11 mouse cellular contexts compared by ENCODE assay signal in genomic region chr15:99334500-99334899, GRCm38 (mm10). TPM values are rescaled to one million over a fixed set of nuclear protein-coding genes. Genes with fewer than 3 reads are reported as not detected.
DNase-seq lines count a peak whose midpoint lies in the region; ATAC-seq and TF ChIP-seq lines count a peak whose summit lies in the region.
"Had no signal": no experiment of that assay in that cellular context is flagged by ENCODE, and none has a peak within 500 bp of the region (broad histone marks: within the 10 kb centered on the region; RNA-seq: fewer than 3 reads in every experiment).

No protein-coding gene starts in this region.

- H3K4me3 ChIP-seq in liver, embryonic 11.5 days (ENCODE audit: low read depth, low read length), result no peak overlapping the region
- no peak overlapping the region for H3K4me3 ChIP-seq in liver, embryonic 12.5 days
- no peak overlapping the region for H3K4me3 ChIP-seq in limb, embryonic 13.5 days
- H3K4me3 ChIP-seq: erythroblast, embryonic 14.5 days had no signal

- no peak for TF ChIP-seq CTCF in Patski (IDR thresholded peaks at IDR 0.05)

- intact Hi-C loops in heart, postnatal 14 days (cut with DNase I), result no loop called here

- peak; percentile 94 for DNase-seq in heart, adult 11 months
- DNase-seq in heart, postnatal 14 days, result no peak
- DNase-seq in liver, embryonic 11.5 days (ENCODE audit: low spot score), result no peak
- DNase-seq in Patski (ENCODE audit: low read depth, low spot score), result peak; percentile 86
- DNase-seq in gastrocnemius, adult 18-20 months (ENCODE audit: low spot score), result no peak
- DNase-seq in urinary bladder, postnatal 14 days (ENCODE audit: low spot score), result no peak

- H3K9me3 ChIP-seq in liver, embryonic 11.5 days (ENCODE audit: control insufficient read depth, low read length), result no peaks in the 10 kb centered on the region
- no peaks in the 10 kb centered on the region for H3K9me3 ChIP-seq in liver, embryonic 12.5 days (replicated peaks)
- no peaks in the 10 kb centered on the region for H3K9me3 ChIP-seq in limb, embryonic 13.5 days

- H3K27ac ChIP-seq in liver, embryonic 11.5 days (ENCODE audit: low read depth, low read length), result peak overlapping the region; percentile 94; the same call in 1 of the 2 replicates
- no peak overlapping the region for H3K27ac ChIP-seq in liver, embryonic 12.5 days
- peak overlapping the region; percentile 98 for H3K27ac ChIP-seq in limb, embryonic 13.5 days

- H3K4me1 ChIP-seq in liver, embryonic 11.5 days (replicated peaks; ENCODE audit: control insufficient read depth, insufficient read depth, low read length), result peaks cover 61% of the 10 kb centered on the region
- peaks cover 83% of the 10 kb centered on the region for H3K4me1 ChIP-seq in liver, embryonic 12.5 days
- H3K4me1 ChIP-seq in limb, embryonic 13.5 days, result peaks cover 73% of the 10 kb centered on the region

- ATAC-seq in liver, embryonic 11.5 days (replicated peaks; ENCODE audit: low FRiP score), result no peak
- no peak for ATAC-seq in liver, embryonic 12.5 days
- ATAC-seq in Patski, result no peak
- no peak for ATAC-seq in limb, embryonic 13.5 days (ENCODE audit: low FRiP score, low read depth)

- no peak overlapping the region for H3K9ac ChIP-seq in liver, embryonic 11.5 days (ENCODE audit: low read depth, low read length)
- H3K9ac ChIP-seq in liver, embryonic 12.5 days, result no peak overlapping the region
- peak overlapping the region; percentile 35; the same call in 1 of the 2 replicates for H3K9ac ChIP-seq in limb, embryonic 13.5 days

- no peak overlapping the region for H3K4me2 ChIP-seq in liver, embryonic 11.5 days
- H3K4me2 ChIP-seq in liver, embryonic 12.5 days, result no peak overlapping the region
- H3K4me2 ChIP-seq in limb, embryonic 13.5 days (replicated peaks), result peak overlapping the region; percentile 19; the same call in 1 of the 2 replicates

- in situ Hi-C loops in Patski (cut with MboI; ENCODE audit: low pct_unique_long_range_greater_than_20kb), result loop anchor here (5.0 kb wide), 1 partner anchor 33 kb away; no protein-coding TSS in a partner anchor

- no peaks in the 10 kb centered on the region for H3K27me3 ChIP-seq in liver, embryonic 11.5 days (replicated peaks; ENCODE audit: control insufficient read depth, insufficient read depth, low read length)
- no peaks in the 10 kb centered on the region for H3K27me3 ChIP-seq in liver, embryonic 12.5 days (replicated peaks)
- no peaks in the 10 kb centered on the region for H3K27me3 ChIP-seq in Patski
- no peaks in the 10 kb centered on the region for H3K27me3 ChIP-seq in limb, embryonic 13.5 days

- CTCF ChIA-PET in Patski (lab: Charles Lee), result interaction anchor here (1.3 to 11.5 kb wide), 3 partner anchors 18 to 48 kb away, joined by 4 to 66 read pairs (median 6); partner anchors contain the start of gene Fmnl3

- POLR2A ChIA-PET in Patski (lab: Charles Lee), result interaction anchor here (1.1 to 1.9 kb wide), 3 partner anchors 20 to 37 kb away, joined by 3 to 11 read pairs (median 4); no protein-coding TSS in a partner anchor

- no peaks in the 10 kb centered on the region for H3K36me3 ChIP-seq in liver, embryonic 11.5 days (ENCODE audit: control insufficient read depth, insufficient read depth, low read length)
- no peaks in the 10 kb centered on the region for H3K36me3 ChIP-seq in liver, embryonic 12.5 days
- peaks cover 33% of the 10 kb centered on the region for H3K36me3 ChIP-seq in limb, embryonic 13.5 days

- WGBS in liver, embryonic 11.5 days, result 68% methylated on average over 6 of the region's 6 CpGs
- 58% methylated on average over 6 of the region's 6 CpGs for WGBS in liver, embryonic 12.5 days (ENCODE audit: insufficient replicate concordance)
- 49% methylated on average over 6 of the region's 6 CpGs for WGBS in limb, embryonic 13.5 days

RNA-seq across cellular contexts. Expression of gene Fmnl3, which starts 35.8 kb away (rescaled TPM):
- total RNA-seq in heart, postnatal 14 days (2021), result 10 to 100 TPM; 29.4 to 29.7 TPM
- polyA plus RNA-seq in liver, embryonic 11.5 days (2014; fragmentation: Nextera tagmentation; extraction: Ambion mirVana), result 12.8 and 13.3 TPM in 2 replicates
- polyA plus RNA-seq in liver, embryonic 12.5 days (2016; fragmentation: Nextera tagmentation; extraction: Ambion mirVana), result 7.4 and 8.6 TPM in 2 replicates
- polyA plus RNA-seq in Patski (2021), result 99.2 TPM
- polyA plus RNA-seq in limb, embryonic 13.5 days (2015; fragmentation: Nextera tagmentation; extraction: Ambion mirVana), result 29.5 and 30.9 TPM in 2 replicates
- total RNA-seq in gastrocnemius, adult 18-20 months (2021), result 1 to 10 TPM; 4.2 to 7.7 TPM

RNA-seq across cellular contexts. Expression of gene Fam186b, which starts 38.8 kb away (rescaled TPM):
- not detected for total RNA-seq in heart, postnatal 14 days (2021)
- 0.08 and 0.09 TPM in 2 replicates for polyA plus RNA-seq in liver, embryonic 11.5 days (2014; fragmentation: Nextera tagmentation; extraction: Ambion mirVana)
- polyA plus RNA-seq in liver, embryonic 12.5 days (2016; fragmentation: Nextera tagmentation; extraction: Ambion mirVana), result 0.06 TPM in 2 replicates
- polyA plus RNA-seq in Patski (2021), result 0.67 TPM
- polyA plus RNA-seq in limb, embryonic 13.5 days (2015; fragmentation: Nextera tagmentation; extraction: Ambion mirVana), result 0.15 and 0.36 TPM in 2 replicates
- total RNA-seq in gastrocnemius, adult 18-20 months (2021), result not detected
- total RNA-seq: MEL had no signal
- polyA plus RNA-seq: erythroblast, embryonic 14.5 days; large intestine, adult 2 months had no signal

RNA-seq across cellular contexts. Expression of gene Prpf40b, which starts 39.6 kb away (rescaled TPM):
- 10 to 100 TPM; 25.5 to 26.3 TPM for total RNA-seq in heart, postnatal 14 days (2021)
- polyA plus RNA-seq in liver, embryonic 11.5 days (2014; fragmentation: Nextera tagmentation; extraction: Ambion mirVana), result 27.7 and 30.5 TPM in 2 replicates
- 13.8 and 15.5 TPM in 2 replicates for polyA plus RNA-seq in liver, embryonic 12.5 days (2016; fragmentation: Nextera tagmentation; extraction: Ambion mirVana)
- polyA plus RNA-seq in Patski (2021), result 101 TPM
- polyA plus RNA-seq in limb, embryonic 13.5 days (2015; fragmentation: Nextera tagmentation; extraction: Ambion mirVana), result 77.6 and 80.3 TPM in 2 replicates
- total RNA-seq in gastrocnemius, adult 18-20 months (2021), result 10 to 100 TPM; 21.9 to 25.4 TPM

RNA-seq across cellular contexts. Expression of gene Tmbim6, which starts 58.2 kb away (rescaled TPM):
- 100 to 1,000 TPM; 216 to 219 TPM for total RNA-seq in heart, postnatal 14 days (2021)
- polyA plus RNA-seq in liver, embryonic 11.5 days (2014; fragmentation: Nextera tagmentation; extraction: Ambion mirVana), result 256 and 273 TPM in 2 replicates
- polyA plus RNA-seq in liver, embryonic 12.5 days (2016; fragmentation: Nextera tagmentation; extraction: Ambion mirVana), result 199 and 201 TPM in 2 replicates
- 509 TPM for polyA plus RNA-seq in Patski (2021)
- polyA plus RNA-seq in limb, embryonic 13.5 days (2015; fragmentation: Nextera tagmentation; extraction: Ambion mirVana), result 287 and 298 TPM in 2 replicates
- total RNA-seq in gastrocnemius, adult 18-20 months (2021), result 100 to 1,000 TPM; 197 to 208 TPM

Comparison
In these comparisons a context has a peak if more than half of its experiments do, and no peak if none do; other contexts are left out.
1. DNase-seq: peak in heart, adult 11 months (single experiment) and Patski (single experiment); none in heart, postnatal 14 days (0 of 2), liver, embryonic 11.5 days (single experiment), gastrocnemius, adult 18-20 months (single experiment) and urinary bladder, postnatal 14 days (single experiment).